Mouse (Mus musculus) lung, embryonic 14.5 days (tissue): ENCODE measurements around the gene Pate2. TPM values are rescaled to one million over a fixed set of nuclear protein-coding genes. Genes with fewer than 3 reads are reported as not detected.

ENCODE experiments used
- ATAC-seq: fragments of 200-750 bp; cut with Nextera tagmentation; 2 replicates; pipeline ENCODE4 v1.8.0; 2017; ENCODE audit warnings: mild to moderate bottlenecking, moderate TSS enrichment, moderate library complexity; ENCODE audit not compliant: insufficient read depth
- DNase-seq: peaks from one replicate; pipeline ENCODE4 v3.0.0-alpha.2; 2015
- H3K27ac ChIP-seq: fragments of 300-500 bp; sonication (generic); 2 replicates; pipeline ENCODE4 v1.5.1; 2014; ENCODE audit warnings: low read depth, mild to moderate bottlenecking, moderate library complexity
- H3K27me3 ChIP-seq: fragments of 300-500 bp; sonication (generic); 2 replicates; pipeline ENCODE4 v1.6.1; 2014; ENCODE audit warnings: low read length, control low read depth; ENCODE audit not compliant: insufficient read depth
- H3K36me3 ChIP-seq: fragments of 300-500 bp; sonication (generic); 2 replicates; pipeline ENCODE4 v1.6.1; 2014; ENCODE audit warnings: control low read depth; ENCODE audit not compliant: insufficient read depth
- H3K4me1 ChIP-seq: fragments of 300-500 bp; sonication (generic); 2 replicates; pipeline ENCODE4 v1.6.1; 2014; ENCODE audit warnings: antibody characterized with exemption, control low read depth; ENCODE audit not compliant: insufficient read depth
- H3K4me2 ChIP-seq: fragments of 300-500 bp; sonication (generic); 2 replicates; pipeline ENCODE4 v1.6.1; 2014; ENCODE audit warnings: mild to moderate bottlenecking
- H3K4me3 ChIP-seq: fragments of 300-500 bp; sonication (generic); 2 replicates; pipeline ENCODE4 v1.5.1; 2014; ENCODE audit warnings: low read depth, low read length
- H3K9ac ChIP-seq: fragments of 300-500 bp; sonication (generic); 2 replicates; pipeline ENCODE4 v1.6.1; 2014
- H3K9me3 ChIP-seq: fragments of 300-500 bp; sonication (generic); 2 replicates; pipeline ENCODE4 v1.6.1; 2016; ENCODE audit warnings: low read depth, low read length, control low read depth
- CTCF ChIP-seq: IDR thresholded peaks from 2 replicates; pipeline ENCODE4 v1.5.1; 2016; ENCODE audit warnings: antibody characterized with exemption, low read depth
- WGBS: fragments of 180-500 bp; shearing (Covaris S2); extraction: QIAGEN DNeasy Blood & Tissue Kit; methylation state at CpG from one replicate; pipeline ENCODE4 v1.1.7; 2014; 5-methylcytosine and 5-hydroxymethylcytosine counted together
- polyA plus RNA-seq: library from polyadenylated mRNA; unstranded; fragments of >200 nt; fragmentation: Nextera tagmentation; extraction: Ambion mirVana; gene quantifications from 2 replicates; pipeline ENCODE4 v1.2.1, GENCODE M21; 2014

Pate2 gene
- polyA plus RNA-seq, 1 experiment from 2014 or later, result 0.42 TPM

DNA sequence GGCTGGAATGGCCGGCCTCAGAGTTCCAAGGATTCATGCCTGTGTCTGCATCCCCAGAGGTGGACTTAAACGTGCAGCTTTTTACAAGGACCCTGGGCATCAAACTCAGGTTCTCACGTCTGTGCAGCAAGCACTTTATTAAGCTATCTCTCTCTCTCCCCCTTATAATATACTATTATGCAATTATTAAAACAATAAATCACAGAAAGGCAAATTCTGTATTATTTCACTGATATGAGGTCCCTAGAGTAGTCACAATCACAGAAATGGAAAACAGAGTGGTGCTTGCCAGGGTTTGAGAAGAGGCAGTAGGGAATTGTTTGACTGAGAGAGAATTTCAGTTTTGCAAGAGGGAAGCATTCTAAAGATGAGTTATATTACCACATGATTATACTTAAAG lies 40.9 kb upstream of the Pate2 start:
- no peak for DNase-seq
- WGBS, result 43% methylated on average over 3 of the region's 3 CpGs
- Histone ChIP-seq H3K36me3 (no peaks in the 10 kb centered on the region), H3K4me1 (peaks cover 2% of the 10 kb centered on the region; the same call in 1 of the 2 replicates), H3K4me3 (no peak overlapping the region), H3K9ac (no peak overlapping the region), H3K27me3 (no peaks in the 10 kb centered on the region), H3K9me3 (no peaks in the 10 kb centered on the region), H3K4me2 (no peak overlapping the region), H3K27ac (no peak overlapping the region; the same call in 1 of the 2 replicates)
- no peak for ATAC-seq
- no peak for TF ChIP-seq CTCF

- H3K9me3 ChIP-seq, result no peaks in the 10 kb centered on the region
- no peak for TF ChIP-seq CTCF
- WGBS, result 0% methylated on average over 1 of the region's 1 CpGs
- no peak overlapping the region for H3K4me3 ChIP-seq
- no peaks in the 10 kb centered on the region for H3K36me3 ChIP-seq
- H3K9ac ChIP-seq, result no peak overlapping the region
- H3K4me1 ChIP-seq, result peaks cover 2% of the 10 kb centered on the region; the same call in 1 of the 2 replicates
- peak overlapping the region; percentile 44; the same call in 1 of the 2 replicates for H3K27ac ChIP-seq
- DNase-seq, result no peak
- H3K4me2 ChIP-seq, result no peak overlapping the region
- no peak for ATAC-seq
- H3K27me3 ChIP-seq, result no peaks in the 10 kb centered on the region
These were observed 40.3 kb upstream of the Pate2 start for GRCm38 (mm10) chr9:35529796-35530195.

GRCm38 (mm10) chr9:35533266-35533665 lies 36.8 kb upstream of the Pate2 start:
- H3K27ac ChIP-seq, result no peak overlapping the region
- no peak for DNase-seq
- H3K4me1 ChIP-seq, result peaks cover 2% of the 10 kb centered on the region; the same call in 1 of the 2 replicates
- H3K36me3 ChIP-seq, result no peaks in the 10 kb centered on the region
- no peak overlapping the region for H3K4me2 ChIP-seq
- no peak overlapping the region for H3K9ac ChIP-seq
- H3K4me3 ChIP-seq, result no peak overlapping the region
- no peak for ATAC-seq
- WGBS, result 51% methylated on average over 9 of the region's 9 CpGs
- H3K9me3 ChIP-seq, result no peaks in the 10 kb centered on the region
- TF ChIP-seq CTCF, result no peak
- no peaks in the 10 kb centered on the region for H3K27me3 ChIP-seq

DNA sequence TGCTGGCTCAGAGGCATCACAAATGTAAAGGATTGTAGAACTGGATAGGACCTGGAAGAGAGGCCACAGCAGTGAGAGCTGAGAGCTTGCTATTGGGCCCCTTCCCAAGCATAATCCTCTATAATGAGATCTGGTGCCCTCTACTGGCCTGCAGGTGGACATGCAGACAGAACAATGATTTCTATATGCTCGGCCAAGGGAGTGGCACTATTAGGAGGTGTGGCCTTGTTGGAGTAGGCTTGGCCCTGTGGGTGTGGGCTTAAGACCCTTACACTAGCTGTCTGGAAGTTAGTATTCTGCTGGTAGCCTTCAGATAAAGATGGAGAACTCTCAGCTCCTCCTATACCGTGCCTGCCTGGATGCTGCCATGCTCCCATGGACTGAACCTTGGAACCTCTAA lies 35.0 kb upstream of the Pate2 start:
- 12% methylated on average over 2 of the region's 2 CpGs for WGBS

GRCm38 (mm10) chr9:35535876-35536275 lies 34.2 kb upstream of the Pate2 start:
- Histone ChIP-seq H3K4me2 (no peak overlapping the region), H3K9me3 (no peaks in the 10 kb centered on the region), H3K36me3 (no peaks in the 10 kb centered on the region), H3K9ac (no peak overlapping the region), H3K27me3 (no peaks in the 10 kb centered on the region), H3K27ac (no peak overlapping the region), H3K4me3 (no peak overlapping the region), H3K4me1 (no peaks in the 10 kb centered on the region)
- no peak for TF ChIP-seq CTCF
- DNase-seq (no peak), ATAC-seq (no peak)
- 76% methylated on average over 4 of the region's 4 CpGs for WGBS

More for the DNA sequence above, 35.0 kb upstream of the Pate2 start:
- Histone ChIP-seq H3K9ac (no peak overlapping the region), H3K27me3 (no peaks in the 10 kb centered on the region), H3K36me3 (no peaks in the 10 kb centered on the region), H3K9me3 (no peaks in the 10 kb centered on the region), H3K4me3 (no peak overlapping the region), H3K27ac (no peak overlapping the region), H3K4me1 (no peaks in the 10 kb centered on the region), H3K4me2 (no peak overlapping the region)
- peak; percentile 89 for DNase-seq
- ATAC-seq, result peak; percentile 81
- peak; percentile 94 for TF ChIP-seq CTCF

GRCm38 (mm10) chr9:35539001-35539750 lies 30.9 kb upstream of the Pate2 start:
- no peak for TF ChIP-seq CTCF
- ATAC-seq (peak; percentile 19; the same call in 1 of the 2 replicates), DNase-seq (peak; percentile 35)
- no peak overlapping the region for H3K27ac ChIP-seq
- no peak overlapping the region for H3K9ac ChIP-seq
- no peaks in the 10 kb centered on the region for H3K36me3 ChIP-seq
- H3K27me3 ChIP-seq, result no peaks in the 10 kb centered on the region
- H3K4me1 ChIP-seq, result no peaks in the 10 kb centered on the region
- H3K4me3 ChIP-seq, result no peak overlapping the region
- WGBS, result 56% methylated on average over 13 of the region's 13 CpGs
- H3K4me2 ChIP-seq, result no peak overlapping the region
- no peaks in the 10 kb centered on the region for H3K9me3 ChIP-seq

GRCm38 (mm10) chr9:35541024-35541423 lies 29.1 kb upstream of the Pate2 start:
- Histone ChIP-seq H3K9ac (no peak overlapping the region), H3K27ac (no peak overlapping the region), H3K36me3 (no peaks in the 10 kb centered on the region), H3K4me1 (no peaks in the 10 kb centered on the region), H3K9me3 (no peaks in the 10 kb centered on the region), H3K27me3 (no peaks in the 10 kb centered on the region), H3K4me2 (no peak overlapping the region), H3K4me3 (no peak overlapping the region)
- WGBS, result 73% methylated on average over 5 of the region's 5 CpGs
- TF ChIP-seq CTCF, result no peak
- DNase-seq (no peak), ATAC-seq (no peak)
